Mouse (Mus musculus) bone marrow, adult 2 months (tissue): ENCODE measurements around the gene Wdr45.

Experiments used
- CTCF ChIP-seq: fragments of 200-500 bp; IDR thresholded peaks from 2 replicates; pipeline ENCODE4 v1.5.1; 2011; ENCODE audit warnings: low read length, control low read depth; ENCODE audit not compliant: control insufficient read depth, insufficient read depth
- POLR2A ChIP-seq: fragments of 200-500 bp; IDR thresholded peaks from 2 replicates; pipeline ENCODE4 v1.6.1; 2011; ENCODE audit warnings: low read depth, mild to moderate bottlenecking, control low read depth, low read length, borderline replicate concordance; ENCODE audit not compliant: control insufficient read depth

- TF ChIP-seq CTCF = no peak
- TF ChIP-seq POLR2A = no peak
Measured at GRCm38 (mm10) chrX:7721514-7722281, 7.6 kb downstream of the Wdr45 start, which contains the start of gene Gm45208.
